Mouse (Mus musculus): ENCODE data around the gene Slc35e2.
"Not testable (repeated sequence)": the region's sequence is repeated elsewhere in the genome, so short reads cannot be mapped to it uniquely, and the experiment has no call there.

The Slc35e2 gene

GRCm38 (mm10) chr4:155601091-155601996, at the start of gene Slc35e2:
Gene Slc35e2 (plus strand): TSS chr4:155601416.
- in situ Hi-C loops (cut with MseI, MboI) = no loop called here

GRCm38 (mm10) chr4:155552917-155553532, 48.2 kb upstream of the Slc35e2 start:
- in situ Hi-C loops (cut with MseI, MboI) = no loop called here

GRCm38 (mm10) chr4:155554880-155555279, 46.3 kb upstream of the Slc35e2 start:
- in situ Hi-C loops (cut with MseI, MboI) = no loop called here

- in situ Hi-C loops (cut with MseI, MboI) = no loop called here
These were observed 45.8 kb upstream of the Slc35e2 start for GRCm38 (mm10) chr4:155555464-155555863.

- in situ Hi-C loops (cut with MseI, MboI) = no loop called here
These were observed 41.8 kb upstream of the Slc35e2 start for GRCm38 (mm10) chr4:155559454-155559853.

- in situ Hi-C loops (cut with MseI, MboI) = no loop called here
These were observed 40.3 kb upstream of the Slc35e2 start for GRCm38 (mm10) chr4:155560932-155561331.

GRCm38 (mm10) chr4:155561661-155562442, 39.4 kb upstream of the Slc35e2 start, which contains the start of gene Nadk:
Gene Nadk (plus strand): TSS chr4:155562378.
- in situ Hi-C loops (cut with MseI, MboI) = no loop called here

- in situ Hi-C loops (cut with MseI, MboI) = no loop called here
These were observed 38.4 kb upstream of the Slc35e2 start for GRCm38 (mm10) chr4:155562725-155563399.

GRCm38 (mm10) chr4:155563400-155564231, 37.6 kb upstream of the Slc35e2 start:
- in situ Hi-C loops (cut with MseI, MboI) = no loop called here

- in situ Hi-C loops (cut with MseI, MboI) = loop anchor here in 1 of 2 experiments (5.0 kb wide), 1 partner anchor 82 kb away; no protein-coding TSS in a partner anchor
These were observed 36.7 kb upstream of the Slc35e2 start for GRCm38 (mm10) chr4:155564315-155565069.

GRCm38 (mm10) chr4:155566555-155566954, 34.7 kb upstream of the Slc35e2 start:
- in situ Hi-C loops (cut with MseI, MboI) = loop anchor here in 1 of 2 experiments (5.0 kb wide), 1 partner anchor 84 kb away; no protein-coding TSS in a partner anchor

- in situ Hi-C loops (cut with MseI, MboI) = loop anchor here in 1 of 2 experiments (5.0 kb wide), 1 partner anchor 86 kb away; no protein-coding TSS in a partner anchor
These were observed 33.0 kb upstream of the Slc35e2 start for GRCm38 (mm10) chr4:155568170-155568569.

GRCm38 (mm10) chr4:155568632-155569370, 32.4 kb upstream of the Slc35e2 start:
- in situ Hi-C loops (cut with MseI, MboI) = loop anchor here in 1 of 2 experiments (5.0 kb wide), 1 partner anchor 86 kb away; no protein-coding TSS in a partner anchor

GRCm38 (mm10) chr4:155569818-155570217, 31.4 kb upstream of the Slc35e2 start:
- in situ Hi-C loops (cut with MseI, MboI) = loop anchor here in 1 of 2 experiments (5.0 kb wide), 1 partner anchor 88 kb away; no protein-coding TSS in a partner anchor

GRCm38 (mm10) chr4:155570315-155570714, 30.9 kb upstream of the Slc35e2 start:
- in situ Hi-C loops (cut with MseI, MboI) = not testable (repeated sequence)

- in situ Hi-C loops (cut with MseI, MboI) = no loop called here
These were observed 29.8 kb upstream of the Slc35e2 start for GRCm38 (mm10) chr4:155571442-155571841.

GRCm38 (mm10) chr4:155573155-155573554, 28.1 kb upstream of the Slc35e2 start:
- in situ Hi-C loops (cut with MseI, MboI) = no loop called here

GRCm38 (mm10) chr4:155573876-155574275, 27.3 kb upstream of the Slc35e2 start:
- in situ Hi-C loops (cut with MseI, MboI) = no loop called here
